Mouse (Mus musculus) neural tube, embryonic 11.5 days (tissue): Measurements from ENCODE around the gene Srcin1. TPM values are rescaled to one million over a fixed set of nuclear protein-coding genes. Genes with fewer than 3 reads are reported as not detected.
A peak's percentile ranks its signal among the peaks of the same experiment; 100 is the strongest.

Experiments used
- ATAC-seq: fragments of 200-750 bp; cut with Nextera tagmentation; 2 replicates; pipeline ENCODE4 v1.8.0; 2017; ENCODE audit warnings: moderate number of reproducible peaks, mild to moderate bottlenecking, moderate TSS enrichment, moderate library complexity; ENCODE audit not compliant: insufficient read depth, low FRiP score, low TSS enrichment
- DNase-seq: peaks from one replicate; pipeline ENCODE4 v3.0.0-alpha.2; 2015; ENCODE audit warnings: low spot score
- H3K27ac ChIP-seq: fragments of 300-500 bp; sonication (generic); 2 replicates; pipeline ENCODE4 v1.5.1; 2014; ENCODE audit warnings: low read depth, mild to moderate bottlenecking, low read length
- H3K27me3 ChIP-seq: fragments of 300-500 bp; sonication (generic); 2 replicates; pipeline ENCODE4 v1.6.1; 2014; ENCODE audit warnings: mild to moderate bottlenecking, low read length, mixed read lengths; ENCODE audit not compliant: control insufficient read depth, insufficient read depth
- H3K36me3 ChIP-seq: fragments of 300-500 bp; sonication (generic); 2 replicates; pipeline ENCODE4 v1.6.1; 2014; ENCODE audit warnings: mild to moderate bottlenecking, low read length, moderate library complexity, mixed read lengths; ENCODE audit not compliant: control insufficient read depth, insufficient read depth
- H3K4me1 ChIP-seq: fragments of 300-500 bp; sonication (generic); 2 replicates; pipeline ENCODE4 v1.6.1; 2014; ENCODE audit warnings: low read length, mixed read lengths; ENCODE audit not compliant: control insufficient read depth, insufficient read depth
- H3K4me2 ChIP-seq: fragments of 300-500 bp; sonication (generic); 2 replicates; pipeline ENCODE4 v1.6.1; 2014; ENCODE audit warnings: low read depth, mild to moderate bottlenecking, moderate library complexity
- H3K4me3 ChIP-seq: fragments of 300-500 bp; sonication (generic); 2 replicates; pipeline ENCODE4 v1.5.1; 2014; ENCODE audit warnings: low read depth, low read length
- H3K9ac ChIP-seq: fragments of 300-500 bp; sonication (generic); 2 replicates; pipeline ENCODE4 v1.6.1; 2014; ENCODE audit warnings: mild to moderate bottlenecking, low read length
- H3K9me3 ChIP-seq: fragments of 300-500 bp; sonication (generic); 2 replicates; pipeline ENCODE4 v1.6.1; 2016; ENCODE audit warnings: low read length; ENCODE audit not compliant: control insufficient read depth
- WGBS: fragments of 180-500 bp; shearing (Covaris S2); extraction: QIAGEN DNeasy Blood & Tissue Kit; methylation state at CpG from one replicate; pipeline ENCODE4 v1.1.7; 2014; 5-methylcytosine and 5-hydroxymethylcytosine counted together
- polyA plus RNA-seq: library from polyadenylated mRNA; unstranded; fragments of >200 nt; fragmentation: Nextera tagmentation; extraction: Ambion mirVana; gene quantifications from 2 replicates; pipeline ENCODE4 v1.2.1, GENCODE M21; 2014

Gene Srcin1
- polyA plus RNA-seq, 1 experiment from 2014 or later: 2.5 TPM

DNA sequence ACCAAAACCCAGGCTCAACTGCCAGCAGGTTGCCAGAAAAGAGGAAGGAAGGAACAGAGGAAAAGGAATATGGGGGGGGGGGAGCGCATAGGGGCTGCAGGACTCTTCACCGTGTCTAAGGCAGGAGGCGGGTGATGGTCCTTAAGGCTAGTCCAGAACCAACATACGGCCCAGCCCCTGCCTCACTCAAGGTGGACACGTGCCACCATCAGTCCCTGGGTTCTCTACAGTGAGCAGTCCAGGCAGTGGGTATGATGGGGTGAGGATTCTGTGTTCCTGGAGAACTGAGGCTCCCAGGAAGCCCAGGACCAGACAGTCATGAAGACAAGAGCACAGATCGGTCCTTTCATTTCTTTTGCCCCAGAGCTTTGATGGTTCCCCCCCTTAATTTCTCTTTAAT lies 45.9 kb downstream of the Srcin1 start:
- DNase-seq (no peak), ATAC-seq (no peak)
- 93% methylated on average over 6 of the region's 6 CpGs for WGBS
- H3K4me1 ChIP-seq: peaks cover 25% of the 10 kb centered on the region
- peaks cover 32% of the 10 kb centered on the region for H3K27me3 ChIP-seq
- H3K4me3 ChIP-seq: no peak overlapping the region
- H3K36me3 ChIP-seq: no peaks in the 10 kb centered on the region
- H3K27ac ChIP-seq: no peak overlapping the region
- no peaks in the 10 kb centered on the region for H3K9me3 ChIP-seq
- H3K4me2 ChIP-seq: no peak overlapping the region
- H3K9ac ChIP-seq: no peak overlapping the region

DNA sequence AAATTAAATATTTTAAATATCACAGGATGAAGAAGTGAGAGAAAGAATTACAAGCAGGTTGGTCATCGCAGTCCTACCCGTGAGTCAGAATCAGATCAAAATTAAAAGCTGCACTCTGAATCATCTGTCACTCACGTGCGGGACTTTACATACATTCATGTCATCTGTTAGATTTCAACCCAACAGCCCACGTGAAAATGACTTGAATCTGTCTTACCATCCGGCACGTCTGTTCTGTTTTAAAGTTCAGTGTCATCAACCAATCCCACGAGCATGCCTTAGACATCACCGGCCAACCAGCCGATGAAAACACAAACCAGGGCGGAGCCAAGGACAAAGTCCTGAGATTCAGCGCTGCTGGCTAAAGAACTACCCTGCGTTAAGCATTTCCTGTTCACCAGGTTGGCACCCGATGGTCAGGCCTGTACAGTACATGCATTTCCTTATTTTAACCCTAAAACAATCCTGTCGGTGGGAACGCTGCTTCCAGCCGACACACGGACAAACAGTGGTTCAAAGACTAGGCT lies 47.6 kb downstream of the Srcin1 start:
- no peak for DNase-seq
- ATAC-seq: no peak
- Histone ChIP-seq H3K27me3 (peaks cover 14% of the 10 kb centered on the region), H3K9me3 (no peaks in the 10 kb centered on the region), H3K9ac (no peak overlapping the region), H3K27ac (no peak overlapping the region), H3K4me2 (no peak overlapping the region), H3K36me3 (no peaks in the 10 kb centered on the region), H3K4me3 (no peak overlapping the region), H3K4me1 (peaks cover 30% of the 10 kb centered on the region)
- 80% methylated on average over 18 of the region's 18 CpGs for WGBS

DNA sequence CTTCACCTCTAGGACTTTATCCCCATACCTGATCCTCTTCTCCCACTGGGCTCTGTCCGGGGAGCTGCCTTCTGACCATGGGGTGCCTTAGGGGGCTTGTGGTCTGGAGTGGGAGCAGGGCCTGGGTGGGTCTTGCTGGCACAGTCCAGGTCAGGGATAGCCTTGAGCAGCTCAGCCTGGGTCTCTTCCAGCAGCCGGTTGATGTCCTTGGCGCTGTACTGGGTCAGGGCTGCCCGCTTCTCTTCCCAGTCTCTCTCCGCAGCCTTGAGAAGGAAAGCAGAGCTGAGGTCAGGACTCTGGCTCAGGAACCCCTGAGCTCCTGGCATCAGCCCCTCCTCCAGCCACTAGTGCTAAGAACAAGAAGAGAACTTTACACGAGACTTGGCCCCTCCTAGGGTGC lies 50.7 kb downstream of the Srcin1 start:
- no peak overlapping the region for H3K9ac ChIP-seq
- H3K4me2 ChIP-seq: no peak overlapping the region
- H3K9me3 ChIP-seq: no peaks in the 10 kb centered on the region
- H3K27ac ChIP-seq: peak overlapping the region; percentile 36; the same call in 1 of the 2 replicates
- no peak overlapping the region for H3K4me3 ChIP-seq
- 90% methylated on average over 6 of the region's 6 CpGs for WGBS
- H3K27me3 ChIP-seq: no peaks in the 10 kb centered on the region
- DNase-seq: no peak
- ATAC-seq: no peak
- H3K36me3 ChIP-seq: no peaks in the 10 kb centered on the region
- H3K4me1 ChIP-seq: peaks cover 18% of the 10 kb centered on the region

DNA sequence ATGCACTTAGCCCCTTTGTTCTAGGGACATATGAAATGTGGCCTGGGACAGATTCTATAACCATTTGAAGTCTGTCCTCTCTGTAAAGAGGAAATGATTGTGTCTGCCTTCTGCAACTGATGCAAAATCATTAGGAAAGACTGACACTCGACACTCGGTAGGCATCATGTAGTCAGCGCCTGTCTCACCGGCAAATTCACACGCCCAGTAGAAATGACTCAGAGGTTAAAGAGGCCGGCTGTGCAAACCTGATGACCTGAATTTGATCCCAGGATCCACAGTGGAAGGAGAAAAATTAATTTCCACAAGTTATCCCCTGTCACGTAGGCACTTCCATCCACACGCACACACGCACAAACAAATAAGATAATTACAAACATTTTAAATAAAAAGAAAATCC lies 51.7 kb downstream of the Srcin1 start:
- Histone ChIP-seq H3K27me3 (no peaks in the 10 kb centered on the region), H3K36me3 (no peaks in the 10 kb centered on the region), H3K9ac (no peak overlapping the region), H3K4me1 (peaks cover 18% of the 10 kb centered on the region), H3K4me2 (no peak overlapping the region), H3K4me3 (no peak overlapping the region), H3K9me3 (no peaks in the 10 kb centered on the region), H3K27ac (peak overlapping the region; percentile 36)
- DNase-seq (no peak), ATAC-seq (no peak)
- 56% methylated on average over 9 of the region's 9 CpGs for WGBS

DNA sequence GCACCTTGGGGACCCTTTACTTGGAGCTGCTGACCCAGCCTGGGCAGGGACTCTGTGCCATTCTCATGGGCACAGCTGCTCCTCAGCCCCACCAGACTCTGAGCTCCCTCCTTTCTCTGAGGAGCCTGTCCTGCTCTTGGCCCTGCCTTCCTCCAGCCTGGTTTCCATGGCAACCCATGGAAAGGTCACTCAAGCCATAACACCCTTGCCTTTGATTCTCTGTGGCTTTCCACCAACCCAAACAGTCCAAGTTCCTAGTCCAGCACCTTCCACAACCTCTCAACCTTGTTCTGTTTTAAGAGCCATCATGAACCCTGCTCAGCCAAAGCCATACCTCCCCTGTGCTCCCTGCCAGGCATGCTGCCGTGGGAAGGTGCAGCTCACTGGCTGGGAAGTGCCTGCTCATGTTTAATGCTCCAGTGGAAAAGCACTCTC lies 52.1 kb downstream of the Srcin1 start:
- H3K27ac ChIP-seq: peak overlapping the region; percentile 36
- H3K27me3 ChIP-seq: no peaks in the 10 kb centered on the region
- no peaks in the 10 kb centered on the region for H3K9me3 ChIP-seq
- 3% methylated on average over 1 of the region's 1 CpGs for WGBS
- no peak overlapping the region for H3K4me3 ChIP-seq
- H3K36me3 ChIP-seq: no peaks in the 10 kb centered on the region
- DNase-seq (peak; percentile 61), ATAC-seq (no peak)
- H3K9ac ChIP-seq: no peak overlapping the region
- peaks cover 18% of the 10 kb centered on the region for H3K4me1 ChIP-seq
- no peak overlapping the region for H3K4me2 ChIP-seq

DNA sequence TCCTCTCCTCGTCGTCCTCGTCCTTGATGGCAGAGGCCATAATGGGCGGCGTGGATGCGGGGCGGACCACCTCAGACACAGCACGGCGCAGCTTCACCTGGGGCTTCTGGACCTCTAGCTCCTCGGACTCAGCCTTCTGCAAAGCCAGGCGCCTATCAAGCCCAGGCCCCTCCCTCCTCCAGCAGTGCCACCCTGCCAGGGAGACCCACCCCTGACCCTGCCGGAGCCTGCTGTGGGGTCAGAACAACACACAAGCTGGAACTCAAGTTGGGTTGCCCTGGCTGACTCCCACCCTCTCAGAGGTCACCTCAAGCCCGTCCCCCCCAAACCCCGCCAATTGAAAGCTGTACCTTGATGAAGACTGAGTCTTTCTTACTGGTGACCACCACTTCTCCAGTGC lies 52.9 kb downstream of the Srcin1 start:
- no peaks in the 10 kb centered on the region for H3K9me3 ChIP-seq
- H3K27me3 ChIP-seq: no peaks in the 10 kb centered on the region
- 87% methylated on average over 14 of the region's 14 CpGs for WGBS
- no peaks in the 10 kb centered on the region for H3K36me3 ChIP-seq
- no peak overlapping the region for H3K9ac ChIP-seq
- peaks cover 18% of the 10 kb centered on the region for H3K4me1 ChIP-seq
- no peak overlapping the region for H3K4me3 ChIP-seq
- no peak overlapping the region for H3K4me2 ChIP-seq
- no peak for ATAC-seq
- H3K27ac ChIP-seq: peak overlapping the region; percentile 36; the same call in 1 of the 2 replicates
- DNase-seq: no peak

DNA sequence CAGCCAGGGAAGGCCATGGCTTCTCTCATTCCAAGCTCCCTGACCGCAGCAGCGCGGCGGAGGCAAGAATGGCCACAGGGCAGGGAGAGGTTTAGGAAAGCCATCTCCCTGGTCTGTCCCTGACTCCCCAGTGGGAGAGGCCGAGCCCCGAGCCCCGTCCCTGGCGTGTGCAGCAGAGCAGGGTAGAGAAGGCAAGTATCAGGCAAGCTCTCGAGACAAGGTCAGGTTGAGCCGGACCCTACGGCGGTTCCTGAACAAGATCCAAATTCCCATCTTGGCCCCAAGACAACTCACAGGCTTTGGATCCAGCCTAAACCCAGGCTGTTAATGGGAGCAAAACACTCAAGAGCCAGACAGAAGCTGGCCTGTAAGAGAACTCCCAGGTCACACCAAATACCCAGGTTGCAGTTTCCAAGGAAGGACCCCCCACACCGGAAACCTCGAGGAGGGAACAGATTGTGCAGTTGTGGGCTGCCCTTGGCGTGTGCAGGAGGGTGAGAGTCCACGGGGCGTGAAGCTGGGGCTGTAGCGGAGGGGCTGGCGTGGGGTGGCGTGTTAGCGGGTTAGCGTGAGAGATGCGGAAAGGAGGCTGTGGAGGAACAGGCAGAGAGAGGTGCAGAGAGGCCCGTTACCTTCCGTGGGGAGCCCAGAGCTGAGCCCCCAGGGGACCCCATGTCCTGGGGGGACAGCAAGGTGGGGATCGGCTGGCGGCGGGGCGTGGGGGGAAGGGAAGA lies 54.1 kb downstream of the Srcin1 start:
- H3K9me3 ChIP-seq: no peaks in the 10 kb centered on the region
- peaks cover 18% of the 10 kb centered on the region for H3K4me1 ChIP-seq
- no peaks in the 10 kb centered on the region for H3K36me3 ChIP-seq
- DNase-seq: no peak
- H3K4me3 ChIP-seq: no peak overlapping the region
- H3K27ac ChIP-seq: no peak overlapping the region
- no peak overlapping the region for H3K4me2 ChIP-seq
- whole genome bisulfite sequencing: 91% methylated on average over 29 of the region's 29 CpGs
- H3K27me3 ChIP-seq: no peaks in the 10 kb centered on the region
- no peak overlapping the region for H3K9ac ChIP-seq
- no peak for ATAC-seq

DNA sequence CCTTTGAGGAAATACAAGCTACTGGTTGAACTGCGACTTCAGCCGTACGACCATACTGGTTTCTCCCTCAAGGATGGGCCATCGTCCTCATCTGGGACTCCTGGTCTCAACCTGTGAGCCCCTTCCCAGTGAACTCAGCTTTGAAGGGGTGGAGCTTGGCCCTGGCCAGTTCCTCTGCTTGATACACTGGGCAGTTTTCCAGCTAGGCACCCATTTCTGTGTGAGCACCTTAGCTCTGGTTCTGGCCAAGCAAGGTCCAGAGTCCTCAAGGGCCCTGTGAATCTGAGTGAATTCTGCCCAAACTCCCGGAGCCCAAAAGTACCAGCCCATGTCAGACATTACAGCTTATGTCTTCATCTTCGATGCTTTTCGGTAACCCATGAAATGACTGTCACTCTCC lies 55.4 kb downstream of the Srcin1 start:
- Histone ChIP-seq H3K27me3 (no peaks in the 10 kb centered on the region), H3K36me3 (no peaks in the 10 kb centered on the region), H3K4me3 (no peak overlapping the region), H3K9me3 (no peaks in the 10 kb centered on the region), H3K9ac (no peak overlapping the region), H3K4me1 (peaks cover 18% of the 10 kb centered on the region), H3K27ac (no peak overlapping the region), H3K4me2 (no peak overlapping the region)
- no peak for DNase-seq
- ATAC-seq: no peak
- WGBS: 94% methylated on average over 7 of the region's 7 CpGs

DNA sequence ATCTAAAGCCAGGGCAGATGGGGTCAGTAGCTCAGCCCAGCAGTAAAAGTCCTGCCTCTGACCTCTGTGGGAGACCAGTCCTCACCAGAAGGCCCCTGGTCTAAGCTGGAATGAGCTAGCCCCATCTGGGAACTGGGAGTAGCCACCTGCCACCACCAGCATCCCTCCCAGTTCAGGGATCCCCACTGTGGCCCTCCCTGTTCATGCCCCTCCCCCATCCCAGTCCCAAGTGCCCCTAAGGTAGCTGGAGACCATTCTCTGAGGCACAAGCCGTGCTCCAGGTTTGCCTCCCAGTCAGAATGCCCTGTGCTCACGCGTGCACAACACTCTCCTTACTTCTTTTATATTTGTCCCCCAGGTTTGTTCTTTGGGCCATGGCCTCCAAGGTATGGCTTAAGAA lies 62.9 kb downstream of the Srcin1 start:
- ATAC-seq: no peak
- no peaks in the 10 kb centered on the region for H3K27me3 ChIP-seq
- no peak overlapping the region for H3K27ac ChIP-seq
- H3K9ac ChIP-seq: no peak overlapping the region
- H3K36me3 ChIP-seq: no peaks in the 10 kb centered on the region
- H3K9me3 ChIP-seq: no peaks in the 10 kb centered on the region
- WGBS: 78% methylated on average over 3 of the region's 3 CpGs
- H3K4me2 ChIP-seq: no peak overlapping the region
- H3K4me3 ChIP-seq: no peak overlapping the region
- peaks cover 9% of the 10 kb centered on the region for H3K4me1 ChIP-seq
- DNase-seq: no peak
